Mouse (Mus musculus) CH12.LX (cell line): ENCODE data around the gene Stab1.

ENCODE experiments used
- CTCF ChIP-seq, 2 experiments: IDR thresholded peaks in 1 of 2; conservative IDR thresholded peaks in 1 of 2; 2 replicates each; pipeline ENCODE4 v1.5.1; 2011 to 2012; ENCODE audit warnings: low read depth in 2 of 2, low read length in 2 of 2, improper control_type of control experiment in 1 of 2, inconsistent platforms in 1 of 2, mild to moderate bottlenecking in 1 of 2, moderate library complexity in 1 of 2
- EP300 ChIP-seq: IDR thresholded peaks from 2 replicates; pipeline ENCODE4 v1.6.1; 2011; ENCODE audit warnings: low read length, improper control_type of control experiment
- GABPA ChIP-seq: IDR thresholded peaks from 2 replicates; pipeline ENCODE4 v1.6.1; 2012; ENCODE audit warnings: low read depth, low read length, improper control_type of control experiment, inconsistent platforms; ENCODE audit not compliant: insufficient replicate concordance
- MAFK ChIP-seq: IDR thresholded peaks from 2 replicates; pipeline ENCODE4 v1.6.1; 2011; ENCODE audit warnings: low read length, improper control_type of control experiment; ENCODE audit not compliant: insufficient replicate concordance
- POLR2A ChIP-seq: IDR thresholded peaks from 2 replicates; pipeline ENCODE4 v1.6.1; 2011; ENCODE audit warnings: low read depth, mild to moderate bottlenecking, improper control_type of control experiment, low read length
- RCOR1 ChIP-seq: conservative IDR thresholded peaks from 2 replicates; pipeline ENCODE4 v1.6.1; 2012; ENCODE audit warnings: low read depth, mild to moderate bottlenecking, inconsistent platforms, low read length, improper control_type of control experiment
- SIN3A ChIP-seq: IDR thresholded peaks from 2 replicates; pipeline ENCODE4 v1.6.1; 2012; ENCODE audit warnings: low read length, improper control_type of control experiment, inconsistent platforms
- USF1 ChIP-seq: IDR thresholded peaks from 2 replicates; pipeline ENCODE4 v1.6.1; 2014; ENCODE audit warnings: low read depth, mild to moderate bottlenecking, inconsistent platforms, low read length, improper control_type of control experiment

GRCm38 (mm10) chr14:31200038-31200437 is 31.6 kb upstream of the Stab1 start:
- TF ChIP-seq MAFK (no peak), POLR2A (no peak), RCOR1 (no peak), GABPA (no peak), EP300 (no peak), SIN3A (no peak), USF1 (no peak), CTCF (conservative IDR thresholded peaks at IDR 0.05 in 1 of 2, IDR thresholded peaks at IDR 0.05 in 1 of 2; ENCODE audit: low read depth in 2 of 2, low read length in 2 of 2) (no peak)
